Mouse (Mus musculus): ENCODE measurements around the gene Itpkb. TPM values are rescaled to one million over a fixed set of nuclear protein-coding genes. Genes with fewer than 3 reads are reported as not detected.
"Not testable (repeated sequence)": the region's sequence is repeated elsewhere in the genome, so short reads cannot be mapped to it uniquely, and the experiment has no call there.

Gene Itpkb
- polyA plus RNA-seq, 1 experiment from 2014 or later = 1.4 TPM

- Histone ChIP-seq H3K4me1 (ENCODE audit: control insufficient read depth, low read depth, low read length) (peaks cover 4% of the 10 kb centered on the region; the same call in 1 of the 2 replicates), H3K9me3 (replicated peaks; ENCODE audit: control insufficient read depth, low read length) (no peaks in the 10 kb centered on the region), H3K4me3 (ENCODE audit: low read depth, low read length) (no peak overlapping the region), H3K27ac (ENCODE audit: low read length) (no peak overlapping the region), H3K27me3 (ENCODE audit: control insufficient read depth, insufficient read depth, low read depth, low read length) (no peaks in the 10 kb centered on the region), H3K36me3 (ENCODE audit: control insufficient read depth, insufficient read depth) (no peaks in the 10 kb centered on the region), H3K4me2 (ENCODE audit: low read depth, low read length) (no peak overlapping the region), H3K9ac (ENCODE audit: low read depth, low read length) (no peak overlapping the region)
- 50% methylated on average over 3 of the region's 3 CpGs for WGBS (ENCODE audit: insufficient replicate concordance)
- ATAC-seq (ENCODE audit: low read depth) = no peak
These were observed 49.3 kb downstream of the Itpkb start for GRCm38 (mm10) chr1:180379559-180379958.

GRCm38 (mm10) chr1:180382358-180382757 is 52.1 kb downstream of the Itpkb start:
- Histone ChIP-seq H3K4me3 (ENCODE audit: low read depth, low read length) (no peak overlapping the region), H3K4me2 (ENCODE audit: low read depth, low read length) (no peak overlapping the region), H3K27ac (ENCODE audit: low read length) (no peak overlapping the region), H3K9ac (ENCODE audit: low read depth, low read length) (no peak overlapping the region), H3K9me3 (replicated peaks; ENCODE audit: control insufficient read depth, low read length) (no peaks in the 10 kb centered on the region), H3K27me3 (ENCODE audit: control insufficient read depth, insufficient read depth, low read depth, low read length) (no peaks in the 10 kb centered on the region), H3K4me1 (ENCODE audit: control insufficient read depth, low read depth, low read length) (peaks cover 8% of the 10 kb centered on the region), H3K36me3 (ENCODE audit: control insufficient read depth, insufficient read depth) (no peaks in the 10 kb centered on the region)
- ATAC-seq (ENCODE audit: low read depth) = no peak
- 51% methylated on average over 8 of the region's 8 CpGs for WGBS (ENCODE audit: insufficient replicate concordance)

GRCm38 (mm10) chr1:180383884-180384283 is 53.6 kb downstream of the Itpkb start:
- H3K4me1 ChIP-seq (ENCODE audit: control insufficient read depth, low read depth, low read length) = peaks cover 15% of the 10 kb centered on the region
- 78% methylated on average over 8 of the region's 8 CpGs for WGBS (ENCODE audit: insufficient replicate concordance)
- H3K27me3 ChIP-seq (ENCODE audit: control insufficient read depth, insufficient read depth, low read depth, low read length) = no peaks in the 10 kb centered on the region
- no peaks in the 10 kb centered on the region for H3K9me3 ChIP-seq (replicated peaks; ENCODE audit: control insufficient read depth, low read length)
- no peak for ATAC-seq (ENCODE audit: low read depth)
- H3K9ac ChIP-seq (ENCODE audit: low read depth, low read length) = no peak overlapping the region
- H3K27ac ChIP-seq (ENCODE audit: low read length) = no peak overlapping the region
- no peak overlapping the region for H3K4me3 ChIP-seq (ENCODE audit: low read depth, low read length)
- no peak overlapping the region for H3K4me2 ChIP-seq (ENCODE audit: low read depth, low read length)
- no peaks in the 10 kb centered on the region for H3K36me3 ChIP-seq (ENCODE audit: control insufficient read depth, insufficient read depth)

GRCm38 (mm10) chr1:180384486-180384885 is 54.2 kb downstream of the Itpkb start:
- ATAC-seq (ENCODE audit: low read depth) = no peak
- 64% methylated on average over 10 of the region's 10 CpGs for WGBS (ENCODE audit: insufficient replicate concordance)
- H3K4me1 ChIP-seq (ENCODE audit: control insufficient read depth, low read depth, low read length) = peaks cover 15% of the 10 kb centered on the region
- H3K36me3 ChIP-seq (ENCODE audit: control insufficient read depth, insufficient read depth) = no peaks in the 10 kb centered on the region
- no peak overlapping the region for H3K9ac ChIP-seq (ENCODE audit: low read depth, low read length)
- no peak overlapping the region for H3K27ac ChIP-seq (ENCODE audit: low read length)
- no peak overlapping the region for H3K4me2 ChIP-seq (ENCODE audit: low read depth, low read length)
- H3K27me3 ChIP-seq (ENCODE audit: control insufficient read depth, insufficient read depth, low read depth, low read length) = no peaks in the 10 kb centered on the region
- no peaks in the 10 kb centered on the region for H3K9me3 ChIP-seq (replicated peaks; ENCODE audit: control insufficient read depth, low read length)
- no peak overlapping the region for H3K4me3 ChIP-seq (ENCODE audit: low read depth, low read length)

- H3K9ac ChIP-seq (ENCODE audit: low read depth, low read length) = no peak overlapping the region
- WGBS (ENCODE audit: insufficient replicate concordance) = 77% methylated on average over 6 of the region's 6 CpGs
- no peak overlapping the region for H3K4me3 ChIP-seq (ENCODE audit: low read depth, low read length)
- H3K9me3 ChIP-seq (replicated peaks; ENCODE audit: control insufficient read depth, low read length) = no peaks in the 10 kb centered on the region
- H3K4me2 ChIP-seq (ENCODE audit: low read depth, low read length) = no peak overlapping the region
- peaks cover 15% of the 10 kb centered on the region for H3K4me1 ChIP-seq (ENCODE audit: control insufficient read depth, low read depth, low read length)
- H3K36me3 ChIP-seq (ENCODE audit: control insufficient read depth, insufficient read depth) = no peaks in the 10 kb centered on the region
- no peak for ATAC-seq (ENCODE audit: low read depth)
- H3K27ac ChIP-seq (ENCODE audit: low read length) = no peak overlapping the region
- H3K27me3 ChIP-seq (ENCODE audit: control insufficient read depth, insufficient read depth, low read depth, low read length) = no peaks in the 10 kb centered on the region
These were observed 55.0 kb downstream of the Itpkb start for GRCm38 (mm10) chr1:180385308-180385707.

- Histone ChIP-seq H3K9ac (ENCODE audit: low read depth, low read length) (peak overlapping the region; percentile 69), H3K4me3 (ENCODE audit: low read depth, low read length) (peak overlapping the region; percentile 65), H3K27ac (ENCODE audit: low read length) (peak overlapping the region; percentile 80), H3K4me2 (ENCODE audit: low read depth, low read length) (peak overlapping the region; percentile 80), H3K4me1 (ENCODE audit: control insufficient read depth, low read depth, low read length) (peaks cover 11% of the 10 kb centered on the region), H3K9me3 (replicated peaks; ENCODE audit: control insufficient read depth, low read length) (no peaks in the 10 kb centered on the region), H3K27me3 (ENCODE audit: control insufficient read depth, insufficient read depth, low read depth, low read length) (no peaks in the 10 kb centered on the region), H3K36me3 (ENCODE audit: control insufficient read depth, insufficient read depth) (no peaks in the 10 kb centered on the region)
- ATAC-seq (ENCODE audit: low read depth) = peak; percentile 99
- 2% methylated on average over 27 of the region's 27 CpGs for WGBS (ENCODE audit: insufficient replicate concordance)
These were observed 56.9 kb downstream of the Itpkb start for GRCm38 (mm10) chr1:180386951-180387749.

- H3K4me2 ChIP-seq (ENCODE audit: low read depth, low read length) = peak overlapping the region; percentile 80
- H3K36me3 ChIP-seq (ENCODE audit: control insufficient read depth, insufficient read depth) = no peaks in the 10 kb centered on the region
- 9% methylated on average over 11 of the region's 11 CpGs for WGBS (ENCODE audit: insufficient replicate concordance)
- no peaks in the 10 kb centered on the region for H3K9me3 ChIP-seq (replicated peaks; ENCODE audit: control insufficient read depth, low read length)
- H3K27ac ChIP-seq (ENCODE audit: low read length) = peak overlapping the region; percentile 59; the same call in 1 of the 2 replicates
- H3K4me1 ChIP-seq (ENCODE audit: control insufficient read depth, low read depth, low read length) = peaks cover 11% of the 10 kb centered on the region
- H3K9ac ChIP-seq (ENCODE audit: low read depth, low read length) = peak overlapping the region; percentile 47
- H3K27me3 ChIP-seq (ENCODE audit: control insufficient read depth, insufficient read depth, low read depth, low read length) = no peaks in the 10 kb centered on the region
- H3K4me3 ChIP-seq (ENCODE audit: low read depth, low read length) = peak overlapping the region; percentile 51
- ATAC-seq (ENCODE audit: low read depth) = no peak
These were observed 57.6 kb downstream of the Itpkb start for GRCm38 (mm10) chr1:180387750-180388480.

GRCm38 (mm10) chr1:180388481-180388880 is 58.2 kb downstream of the Itpkb start:
- Histone ChIP-seq H3K4me1 (ENCODE audit: control insufficient read depth, low read depth, low read length) (peaks cover 11% of the 10 kb centered on the region), H3K27ac (ENCODE audit: low read length) (no peak overlapping the region), H3K27me3 (ENCODE audit: control insufficient read depth, insufficient read depth, low read depth, low read length) (no peaks in the 10 kb centered on the region), H3K4me2 (ENCODE audit: low read depth, low read length) (no peak overlapping the region), H3K36me3 (ENCODE audit: control insufficient read depth, insufficient read depth) (no peaks in the 10 kb centered on the region), H3K9me3 (replicated peaks; ENCODE audit: control insufficient read depth, low read length) (no peaks in the 10 kb centered on the region), H3K9ac (ENCODE audit: low read depth, low read length) (no peak overlapping the region), H3K4me3 (ENCODE audit: low read depth, low read length) (no peak overlapping the region)
- 26% methylated on average over 1 of the region's 1 CpGs for WGBS (ENCODE audit: insufficient replicate concordance)
- no peak for ATAC-seq (ENCODE audit: low read depth)

- H3K36me3 ChIP-seq (ENCODE audit: control insufficient read depth, insufficient read depth); H3K9ac ChIP-seq (ENCODE audit: low read depth, low read length); H3K27ac ChIP-seq (ENCODE audit: low read length); H3K27me3 ChIP-seq (ENCODE audit: control insufficient read depth, insufficient read depth, low read depth, low read length); H3K4me2 ChIP-seq (ENCODE audit: low read depth, low read length); H3K4me3 ChIP-seq (ENCODE audit: low read depth, low read length); H3K9me3 ChIP-seq (replicated peaks; ENCODE audit: control insufficient read depth, low read length); ATAC-seq (ENCODE audit: low read depth): not testable (repeated sequence)
- 69% methylated on average over 11 of the region's 11 CpGs for WGBS (ENCODE audit: insufficient replicate concordance)
- peaks cover 11% of the 10 kb centered on the region for H3K4me1 ChIP-seq (ENCODE audit: control insufficient read depth, low read depth, low read length)
These were observed 59.0 kb downstream of the Itpkb start for GRCm38 (mm10) chr1:180389213-180389760.
